Mouse (Mus musculus): ENCODE measurements at regions not wholly inside any gene's neighbourhood (a gene's known extent, or its start where the extent isn't known, plus 50 kb on each side); places are given as distances from the start of the nearest gene placed in this dataset.
A peak's percentile ranks its signal among the peaks of the same experiment; 100 is the strongest.

GRCm38 (mm10) chr3:147164931-147165330, 312.8 kb downstream of the Ttll7 start:
- Histone ChIP-seq H3K4me2 (ENCODE audit: low read depth, low read length) (no peak overlapping the region), H3K27ac (replicated peaks; ENCODE audit: low read depth, low read length) (no peak overlapping the region), H3K27me3 (ENCODE audit: control insufficient read depth, insufficient read depth, low read length) (no peaks in the 10 kb centered on the region), H3K9me3 (replicated peaks; ENCODE audit: control insufficient read depth, low read length) (no peaks in the 10 kb centered on the region), H3K4me3 (ENCODE audit: low read depth, low read length) (no peak overlapping the region), H3K9ac (replicated peaks; ENCODE audit: low read length) (no peak overlapping the region), H3K4me1 (ENCODE audit: control insufficient read depth, insufficient read depth, low read length) (no peaks in the 10 kb centered on the region; the same call in 1 of the 2 replicates), H3K36me3 (replicated peaks; ENCODE audit: control insufficient read depth, insufficient read depth, low read depth, low read length) (no peaks in the 10 kb centered on the region)
- ATAC-seq (replicated peaks; ENCODE audit: insufficient number of reproducible peaks, low FRiP score, low TSS enrichment, low read depth) (no peak; the same call in 1 of the 2 replicates), DNase-seq (ENCODE audit: low spot score) (no peak)
- 61% methylated on average over 6 of the region's 6 CpGs for WGBS

- H3K9ac ChIP-seq (replicated peaks; ENCODE audit: low read length): no peak overlapping the region
- WGBS: 65% methylated on average over 5 of the region's 5 CpGs
- no peaks in the 10 kb centered on the region; the same call in 1 of the 2 replicates for H3K4me1 ChIP-seq (ENCODE audit: control insufficient read depth, insufficient read depth, low read length)
- H3K27ac ChIP-seq (replicated peaks; ENCODE audit: low read depth, low read length): no peak overlapping the region
- no peak for ATAC-seq (replicated peaks; ENCODE audit: insufficient number of reproducible peaks, low FRiP score, low TSS enrichment, low read depth)
- no peak overlapping the region for H3K4me2 ChIP-seq (ENCODE audit: low read depth, low read length)
- no peak for DNase-seq (ENCODE audit: low spot score)
- no peak overlapping the region for H3K4me3 ChIP-seq (ENCODE audit: low read depth, low read length)
- no peaks in the 10 kb centered on the region for H3K9me3 ChIP-seq (replicated peaks; ENCODE audit: control insufficient read depth, low read length)
- no peaks in the 10 kb centered on the region for H3K36me3 ChIP-seq (replicated peaks; ENCODE audit: control insufficient read depth, insufficient read depth, low read depth, low read length)
- no peaks in the 10 kb centered on the region for H3K27me3 ChIP-seq (ENCODE audit: control insufficient read depth, insufficient read depth, low read length)
Measured at GRCm38 (mm10) chr3:147166555-147166954, 314.4 kb downstream of the Ttll7 start.

- DNase-seq (ENCODE audit: low spot score): no peak
- H3K4me2 ChIP-seq (ENCODE audit: low read depth, low read length): no peak overlapping the region
- H3K4me1 ChIP-seq (ENCODE audit: control insufficient read depth, insufficient read depth, low read length): no peaks in the 10 kb centered on the region; the same call in 1 of the 2 replicates
- no peaks in the 10 kb centered on the region for H3K36me3 ChIP-seq (replicated peaks; ENCODE audit: control insufficient read depth, insufficient read depth, low read depth, low read length)
- no peaks in the 10 kb centered on the region for H3K9me3 ChIP-seq (replicated peaks; ENCODE audit: control insufficient read depth, low read length)
- H3K9ac ChIP-seq (replicated peaks; ENCODE audit: low read length): no peak overlapping the region
- no peaks in the 10 kb centered on the region; the same call in 1 of the 2 replicates for H3K27me3 ChIP-seq (ENCODE audit: control insufficient read depth, insufficient read depth, low read length)
- no peak overlapping the region for H3K27ac ChIP-seq (replicated peaks; ENCODE audit: low read depth, low read length)
- H3K4me3 ChIP-seq (ENCODE audit: low read depth, low read length): no peak overlapping the region
- 89% methylated on average over 2 of the region's 2 CpGs for WGBS
- no peak for ATAC-seq (replicated peaks; ENCODE audit: insufficient number of reproducible peaks, low FRiP score, low TSS enrichment, low read depth)
Measured at GRCm38 (mm10) chr3:147169215-147169614, 317.0 kb downstream of the Ttll7 start.

- no peaks in the 10 kb centered on the region for H3K36me3 ChIP-seq (replicated peaks; ENCODE audit: control insufficient read depth, insufficient read depth, low read depth, low read length)
- H3K4me3 ChIP-seq (ENCODE audit: low read depth, low read length): no peak overlapping the region
- 76% methylated on average over 2 of the region's 2 CpGs for WGBS
- H3K9me3 ChIP-seq (replicated peaks; ENCODE audit: control insufficient read depth, low read length): no peaks in the 10 kb centered on the region
- DNase-seq (ENCODE audit: low spot score) (no peak), ATAC-seq (replicated peaks; ENCODE audit: insufficient number of reproducible peaks, low FRiP score, low TSS enrichment, low read depth) (no peak)
- H3K27me3 ChIP-seq (ENCODE audit: control insufficient read depth, insufficient read depth, low read length): no peaks in the 10 kb centered on the region; the same call in 1 of the 2 replicates
- H3K9ac ChIP-seq (replicated peaks; ENCODE audit: low read length): no peak overlapping the region
- H3K4me2 ChIP-seq (ENCODE audit: low read depth, low read length): no peak overlapping the region
- no peak overlapping the region for H3K27ac ChIP-seq (replicated peaks; ENCODE audit: low read depth, low read length)
- H3K4me1 ChIP-seq (ENCODE audit: control insufficient read depth, insufficient read depth, low read length): no peaks in the 10 kb centered on the region; the same call in 1 of the 2 replicates
Measured at GRCm38 (mm10) chr3:147170106-147170505, 317.9 kb downstream of the Ttll7 start.

- H3K9ac ChIP-seq (replicated peaks; ENCODE audit: low read length): no peak overlapping the region
- no peak overlapping the region for H3K27ac ChIP-seq (replicated peaks; ENCODE audit: low read depth, low read length)
- no peak overlapping the region for H3K4me2 ChIP-seq (ENCODE audit: low read depth, low read length)
- H3K4me3 ChIP-seq (ENCODE audit: low read depth, low read length): no peak overlapping the region
- H3K27me3 ChIP-seq (ENCODE audit: control insufficient read depth, insufficient read depth, low read length): no peaks in the 10 kb centered on the region
- H3K9me3 ChIP-seq (replicated peaks; ENCODE audit: control insufficient read depth, low read length): no peaks in the 10 kb centered on the region
- H3K36me3 ChIP-seq (replicated peaks; ENCODE audit: control insufficient read depth, insufficient read depth, low read depth, low read length): no peaks in the 10 kb centered on the region
- no peak for DNase-seq (ENCODE audit: low spot score)
- peaks cover 4% of the 10 kb centered on the region for H3K4me1 ChIP-seq (ENCODE audit: control insufficient read depth, insufficient read depth, low read length)
- WGBS: 77% methylated on average over 6 of the region's 6 CpGs
- no peak for ATAC-seq (replicated peaks; ENCODE audit: insufficient number of reproducible peaks, low FRiP score, low TSS enrichment, low read depth)
Measured at GRCm38 (mm10) chr3:147178746-147179145, 326.6 kb downstream of the Ttll7 start.

GRCm38 (mm10) chr3:147180711-147181110, 328.5 kb downstream of the Ttll7 start:
- Histone ChIP-seq H3K9ac (replicated peaks; ENCODE audit: low read length) (no peak overlapping the region), H3K27ac (replicated peaks; ENCODE audit: low read depth, low read length) (no peak overlapping the region), H3K4me3 (ENCODE audit: low read depth, low read length) (no peak overlapping the region), H3K9me3 (replicated peaks; ENCODE audit: control insufficient read depth, low read length) (no peaks in the 10 kb centered on the region), H3K4me2 (ENCODE audit: low read depth, low read length) (no peak overlapping the region), H3K27me3 (ENCODE audit: control insufficient read depth, insufficient read depth, low read length) (no peaks in the 10 kb centered on the region), H3K4me1 (ENCODE audit: control insufficient read depth, insufficient read depth, low read length) (peaks cover 4% of the 10 kb centered on the region), H3K36me3 (replicated peaks; ENCODE audit: control insufficient read depth, insufficient read depth, low read depth, low read length) (no peaks in the 10 kb centered on the region)
- no peak for ATAC-seq (replicated peaks; ENCODE audit: insufficient number of reproducible peaks, low FRiP score, low TSS enrichment, low read depth)
- DNase-seq (ENCODE audit: low spot score): no peak
- 54% methylated on average over 4 of the region's 4 CpGs for WGBS

GRCm38 (mm10) chr3:147181501-147182365, 329.6 kb downstream of the Ttll7 start:
- DNase-seq (ENCODE audit: low spot score): peak; percentile 56
- Histone ChIP-seq H3K27ac (replicated peaks; ENCODE audit: low read depth, low read length) (peak overlapping the region; percentile 29; the same call in 1 of the 2 replicates), H3K4me3 (ENCODE audit: low read depth, low read length) (no peak overlapping the region), H3K36me3 (replicated peaks; ENCODE audit: control insufficient read depth, insufficient read depth, low read depth, low read length) (no peaks in the 10 kb centered on the region), H3K4me2 (ENCODE audit: low read depth, low read length) (peak overlapping the region; percentile 32; the same call in 1 of the 2 replicates), H3K9ac (replicated peaks; ENCODE audit: low read length) (no peak overlapping the region), H3K9me3 (replicated peaks; ENCODE audit: control insufficient read depth, low read length) (no peaks in the 10 kb centered on the region), H3K4me1 (ENCODE audit: control insufficient read depth, insufficient read depth, low read length) (peaks cover 4% of the 10 kb centered on the region), H3K27me3 (ENCODE audit: control insufficient read depth, insufficient read depth, low read length) (no peaks in the 10 kb centered on the region)
- peak; percentile 57 for ATAC-seq (replicated peaks; ENCODE audit: insufficient number of reproducible peaks, low FRiP score, low TSS enrichment, low read depth)
- 1% methylated on average over 20 of the region's 20 CpGs for WGBS

- DNase-seq (ENCODE audit: low spot score) (no peak), ATAC-seq (replicated peaks; ENCODE audit: insufficient number of reproducible peaks, low FRiP score, low TSS enrichment, low read depth) (peak; percentile 35; the same call in 1 of the 2 replicates)
- H3K27ac ChIP-seq (replicated peaks; ENCODE audit: low read depth, low read length): no peak overlapping the region
- H3K4me1 ChIP-seq (ENCODE audit: control insufficient read depth, insufficient read depth, low read length): peaks cover 4% of the 10 kb centered on the region
- H3K4me3 ChIP-seq (ENCODE audit: low read depth, low read length): no peak overlapping the region
- H3K4me2 ChIP-seq (ENCODE audit: low read depth, low read length): no peak overlapping the region; the same call in 1 of the 2 replicates
- no peaks in the 10 kb centered on the region for H3K36me3 ChIP-seq (replicated peaks; ENCODE audit: control insufficient read depth, insufficient read depth, low read depth, low read length)
- no peak overlapping the region for H3K9ac ChIP-seq (replicated peaks; ENCODE audit: low read length)
- 27% methylated on average over 15 of the region's 15 CpGs for WGBS
- no peaks in the 10 kb centered on the region for H3K9me3 ChIP-seq (replicated peaks; ENCODE audit: control insufficient read depth, low read length)
- H3K27me3 ChIP-seq (ENCODE audit: control insufficient read depth, insufficient read depth, low read length): no peaks in the 10 kb centered on the region
Measured at GRCm38 (mm10) chr3:147182366-147182875, 330.3 kb downstream of the Ttll7 start.

Data from embryonic facial prominence, embryonic 11.5 days (tissue).